Mouse (Mus musculus) liver, postnatal 0 days (tissue): ENCODE results near the gene Tldc1. TPM values are rescaled to one million over a fixed set of nuclear protein-coding genes. Genes with fewer than 3 reads are reported as not detected.

Experiments
- ATAC-seq: fragments of 200-750 bp; cut with Nextera tagmentation; 2 replicates; pipeline ENCODE4 v1.8.0; 2017; ENCODE audit warnings: mild to moderate bottlenecking, moderate library complexity
- DNase-seq: peaks from one replicate; pipeline ENCODE4 v3.0.0-alpha.2; 2016
- H3K27ac ChIP-seq: fragments of 300-500 bp; sonication (generic); 2 replicates; pipeline ENCODE4 v1.5.1; 2014; ENCODE audit warnings: antibody characterized with exemption, moderate library complexity, mild to moderate bottlenecking, low read depth
- H3K27me3 ChIP-seq: fragments of 300-500 bp; sonication (generic); 2 replicates; pipeline ENCODE4 v1.6.1; 2014; ENCODE audit warnings: low read length, control low read depth, mixed read lengths; ENCODE audit not compliant: insufficient read depth
- H3K36me3 ChIP-seq: fragments of 300-500 bp; sonication (generic); replicated peaks from 2 replicates; pipeline ENCODE4 v1.6.1; 2014; ENCODE audit warnings: mild to moderate bottlenecking, control low read depth, low read length, moderate library complexity, mixed read lengths; ENCODE audit not compliant: insufficient read depth
- H3K4me1 ChIP-seq: fragments of 300-500 bp; sonication (generic); 2 replicates; pipeline ENCODE4 v1.6.1; 2014; ENCODE audit warnings: antibody characterized with exemption, mild to moderate bottlenecking, control low read depth; ENCODE audit not compliant: insufficient read depth
- H3K4me2 ChIP-seq: fragments of 300-500 bp; sonication (generic); 2 replicates; pipeline ENCODE4 v1.6.1; 2014; ENCODE audit warnings: low read depth, mild to moderate bottlenecking, low read length, moderate library complexity, mixed read lengths
- H3K4me3 ChIP-seq: fragments of 300-500 bp; sonication (generic); 2 replicates; pipeline ENCODE4 v1.5.1; 2014; ENCODE audit warnings: low read depth, low read length
- H3K9ac ChIP-seq: fragments of 300-500 bp; sonication (generic); replicated peaks from 2 replicates; pipeline ENCODE4 v1.6.1; 2014; ENCODE audit warnings: mild to moderate bottlenecking, moderate library complexity
- H3K9me3 ChIP-seq: fragments of 300-500 bp; sonication (generic); 2 replicates; pipeline ENCODE4 v1.6.1; 2016; ENCODE audit warnings: mild to moderate bottlenecking, control low read depth, low read length, mixed read lengths
- CTCF ChIP-seq: sonication (generic); IDR thresholded peaks from 2 replicates; pipeline ENCODE4 v1.5.1; 2016; ENCODE audit warnings: antibody characterized with exemption, low read depth
- EP300 ChIP-seq: IDR thresholded peaks from 2 replicates; pipeline ENCODE4 v1.6.1; 2016; ENCODE audit warnings: antibody characterized with exemption, low read depth, mild to moderate bottlenecking
- WGBS: fragments of 180-500 bp; shearing (Covaris S2); extraction: QIAGEN DNeasy Blood & Tissue Kit; methylation state at CpG from one replicate; pipeline ENCODE4 v1.1.7; 2014; ENCODE audit not compliant: insufficient replicate concordance; 5-methylcytosine and 5-hydroxymethylcytosine counted together
- polyA plus RNA-seq: library from polyadenylated mRNA; unstranded; fragments of >200 nt; fragmentation: Nextera tagmentation; extraction: Ambion mirVana; gene quantifications from 2 replicates; pipeline ENCODE4 v1.2.1, GENCODE M21; 2015

Tldc1 gene
- 4.3 and 4.6 TPM in 2 replicates for polyA plus RNA-seq

DNA sequence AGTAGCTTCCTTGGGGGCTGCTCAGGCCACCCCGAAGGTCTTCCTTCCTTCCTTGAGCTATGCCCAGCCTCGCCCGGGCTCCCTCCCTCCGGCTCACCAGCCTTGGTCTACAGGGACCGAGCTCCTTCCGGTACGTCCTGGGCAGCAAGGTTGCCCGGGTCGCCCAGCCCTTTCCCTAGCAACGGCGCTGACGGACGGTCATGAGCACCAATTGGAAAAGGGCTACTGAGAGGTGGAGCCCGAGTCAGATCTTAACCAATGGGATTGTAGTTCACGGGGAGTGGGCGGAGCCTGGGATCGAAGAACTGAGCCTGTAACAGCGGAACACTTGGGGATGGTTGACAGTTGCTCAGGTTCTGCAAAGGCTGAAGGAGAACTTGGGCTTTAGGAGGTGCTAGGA is at the start of gene Tldc1:
Tldc1 (minus strand) TSS at position 154 of the 400 bp plus-strand sequence.
- H3K36me3 ChIP-seq: no peaks in the 10 kb centered on the region
- peak within 1 kb of the TSS; percentile 70 for H3K27ac ChIP-seq
- ATAC-seq: peak; percentile 97
- peak within 1 kb of the TSS; percentile 44 for H3K4me3 ChIP-seq
- peaks cover 14% of the 10 kb centered on the region for H3K4me1 ChIP-seq
- H3K27me3 ChIP-seq: no peaks in the 10 kb centered on the region
- TF ChIP-seq CTCF (no peak), EP300 (no peak)
- peak within 1 kb of the TSS; percentile 70 for H3K4me2 ChIP-seq
- H3K9me3 ChIP-seq: no peaks in the 10 kb centered on the region
- DNase-seq: peak; percentile 99
- peak within 1 kb of the TSS; percentile 44 for H3K9ac ChIP-seq
- under 1% methylated on average over 18 of the region's 18 CpGs for WGBS

DNA sequence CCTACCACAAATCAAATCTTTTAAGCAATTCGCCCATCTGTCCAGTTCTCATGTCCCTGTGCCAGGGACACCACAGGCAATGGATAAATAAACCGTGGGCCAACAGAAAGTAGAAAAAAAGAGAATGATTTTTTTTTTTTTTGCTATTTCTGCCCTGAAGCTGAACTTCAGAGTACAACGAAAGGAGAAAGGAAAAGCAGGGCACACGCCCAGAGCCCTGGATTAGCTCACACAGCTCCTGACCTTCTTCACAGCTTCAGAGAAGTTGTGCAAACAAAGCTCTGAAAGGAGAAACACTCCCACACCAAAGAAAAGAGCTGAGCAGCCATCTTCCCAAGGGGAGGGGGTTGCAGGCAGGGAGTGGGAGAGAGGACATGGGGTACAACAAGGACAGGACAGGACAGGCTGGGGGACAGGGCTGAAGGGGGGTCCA is 49.5 kb upstream of the Tldc1 start:
- Histone ChIP-seq H3K4me1 (peaks cover 63% of the 10 kb centered on the region), H3K36me3 (0 out of 2 replicates have a peak, but pooled peaks cover under 1% of the 10 kb centered on the region), H3K4me2 (peak overlapping the region; percentile 41; the same call in 1 of the 2 replicates), H3K9ac (no peak overlapping the region), H3K9me3 (no peaks in the 10 kb centered on the region), H3K4me3 (no peak overlapping the region; the same call in 1 of the 2 replicates), H3K27me3 (no peaks in the 10 kb centered on the region), H3K27ac (peak overlapping the region; percentile 56)
- no peak for ATAC-seq
- DNase-seq: no peak
- 42% methylated on average over 4 of the region's 4 CpGs for WGBS
- no peak for TF ChIP-seq EP300
- TF ChIP-seq CTCF: no peak

DNA sequence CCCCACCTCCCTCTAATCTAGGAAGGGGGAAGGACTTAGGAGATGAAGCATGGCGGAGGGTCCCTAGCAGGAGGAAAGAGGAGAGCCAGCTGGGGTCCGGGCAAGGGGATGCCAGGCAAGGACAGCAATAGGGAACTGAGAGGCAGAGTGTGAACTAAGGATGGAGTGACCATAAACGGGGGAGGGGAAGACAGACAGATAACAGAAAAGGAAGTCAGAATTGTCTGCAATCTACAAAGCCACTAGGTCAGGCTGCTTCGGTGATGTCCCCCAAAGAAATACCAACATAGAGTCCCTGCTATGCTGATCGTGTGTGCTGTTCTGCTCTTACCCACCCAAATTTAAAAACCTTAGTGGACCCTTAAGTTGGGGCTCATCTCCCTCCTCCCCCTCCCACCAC is 48.8 kb upstream of the Tldc1 start:
- DNase-seq: no peak
- Histone ChIP-seq H3K4me1 (peaks cover 55% of the 10 kb centered on the region), H3K27ac (peak overlapping the region; percentile 56), H3K4me3 (no peak overlapping the region), H3K36me3 (peaks cover 6% of the 10 kb centered on the region; the same call in 1 of the 2 replicates), H3K27me3 (no peaks in the 10 kb centered on the region), H3K9me3 (no peaks in the 10 kb centered on the region), H3K4me2 (peak overlapping the region; percentile 41), H3K9ac (no peak overlapping the region)
- WGBS: 31% methylated on average over 5 of the region's 5 CpGs
- no peak for TF ChIP-seq CTCF
- TF ChIP-seq EP300: no peak
- no peak for ATAC-seq

DNA sequence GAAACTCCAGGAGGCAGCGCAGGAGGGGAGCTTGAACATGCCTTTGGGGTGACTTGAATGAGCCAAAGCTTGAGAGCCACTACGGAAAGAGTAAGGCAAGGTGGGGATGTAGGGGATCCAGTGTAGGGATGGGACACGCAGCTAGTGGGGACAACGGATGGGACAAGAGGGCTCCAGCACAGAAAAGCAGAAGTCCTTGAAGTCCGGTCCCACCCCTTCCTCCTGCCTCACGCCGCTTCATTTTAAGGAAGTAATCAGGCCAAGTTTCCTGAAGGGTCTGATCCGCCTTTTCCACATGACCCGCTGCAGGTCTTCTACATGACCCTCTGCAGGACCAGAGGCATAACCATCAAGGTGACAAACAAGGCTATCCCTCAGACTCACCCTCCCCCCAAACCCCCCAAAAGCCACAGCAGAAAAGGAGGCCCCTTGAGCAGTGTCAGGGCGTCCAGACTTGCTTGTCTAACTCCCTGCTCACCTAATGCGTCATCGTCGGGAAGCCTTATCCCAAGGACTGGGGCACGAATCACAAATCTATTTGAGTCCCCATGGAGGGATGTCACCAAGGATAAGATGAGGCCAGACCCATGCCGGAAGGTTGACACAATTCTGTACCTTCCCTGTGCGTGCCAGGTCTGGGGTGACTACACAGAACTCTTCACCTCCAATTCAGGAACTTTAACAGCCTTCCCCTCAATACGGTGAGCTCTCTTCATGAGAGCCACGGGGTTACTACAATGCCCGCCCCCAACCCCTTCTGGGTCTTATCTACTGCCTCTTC is 47.9 kb upstream of the Tldc1 start:
- Histone ChIP-seq H3K36me3 (peaks cover 11% of the 10 kb centered on the region; the same call in 1 of the 2 replicates), H3K4me3 (no peak overlapping the region), H3K27me3 (no peaks in the 10 kb centered on the region), H3K4me1 (peaks cover 47% of the 10 kb centered on the region), H3K4me2 (peak overlapping the region; percentile 41), H3K27ac (peak overlapping the region; percentile 56), H3K9me3 (no peaks in the 10 kb centered on the region), H3K9ac (no peak overlapping the region)
- TF ChIP-seq EP300 (no peak), CTCF (no peak)
- WGBS: 32% methylated on average over 19 of the region's 19 CpGs
- ATAC-seq: peak; percentile 37
- DNase-seq: peak; percentile 48

DNA sequence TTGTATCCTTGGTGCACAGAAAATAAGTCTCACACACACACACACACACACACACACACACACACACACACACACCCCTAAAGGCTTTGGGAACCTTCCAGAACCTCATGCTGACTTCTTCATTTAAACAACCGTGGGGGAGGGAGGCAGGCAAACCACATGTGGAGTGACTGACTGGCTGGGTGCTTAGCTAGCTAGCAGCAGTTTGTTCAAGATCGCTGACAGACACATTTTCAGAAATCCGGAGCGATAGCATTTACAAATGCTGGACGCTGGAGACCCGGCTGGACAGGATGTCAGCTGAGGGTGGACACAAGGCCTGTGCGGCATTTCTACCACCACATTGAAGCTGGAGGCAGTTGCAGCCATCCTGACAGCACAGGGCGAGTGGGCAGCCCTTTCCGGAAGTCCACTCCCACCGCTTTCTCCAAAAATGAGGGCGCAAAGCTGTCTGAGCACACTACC is 46.6 kb upstream of the Tldc1 start:
- Histone ChIP-seq H3K4me1 (peaks cover 36% of the 10 kb centered on the region), H3K9ac (no peak overlapping the region), H3K27me3 (no peaks in the 10 kb centered on the region), H3K9me3 (no peaks in the 10 kb centered on the region), H3K4me2 (peak overlapping the region; percentile 41; the same call in 1 of the 2 replicates), H3K36me3 (peaks cover 13% of the 10 kb centered on the region; the same call in 1 of the 2 replicates), H3K27ac (peak overlapping the region; percentile 56), H3K4me3 (no peak overlapping the region)
- TF ChIP-seq EP300: no peak
- TF ChIP-seq CTCF: no peak
- peak; percentile 33 for DNase-seq
- ATAC-seq: peak; percentile 51
- 61% methylated on average over 11 of the region's 11 CpGs for WGBS

DNA sequence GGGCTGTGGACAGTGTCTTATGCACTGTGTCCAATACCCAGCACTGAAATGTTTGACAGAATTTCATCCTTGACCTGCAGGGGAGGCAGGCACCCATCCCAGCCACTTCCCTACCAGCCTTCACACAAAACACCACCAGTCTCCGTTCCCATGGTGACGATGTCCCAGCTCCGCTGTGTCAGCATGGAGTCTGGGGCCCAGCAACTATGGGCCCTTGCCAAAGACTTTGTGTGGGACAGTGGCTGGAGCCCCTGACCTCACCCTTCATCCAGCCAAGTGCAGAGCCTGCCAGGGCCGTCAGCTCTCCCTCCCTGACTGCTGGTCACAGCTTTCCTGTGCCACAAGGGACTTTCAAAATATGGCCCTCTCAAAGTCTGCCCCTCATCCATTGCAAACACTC is 45.9 kb upstream of the Tldc1 start:
- H3K9me3 ChIP-seq: no peaks in the 10 kb centered on the region
- no peak for DNase-seq
- no peak overlapping the region for H3K4me3 ChIP-seq
- no peak for ATAC-seq
- peaks cover 13% of the 10 kb centered on the region for H3K36me3 ChIP-seq
- no peak overlapping the region for H3K9ac ChIP-seq
- WGBS: 65% methylated on average over 4 of the region's 4 CpGs
- TF ChIP-seq CTCF: 0 out of 2 replicates have a peak, but pooled peaks have one; percentile 1
- TF ChIP-seq EP300: no peak
- no peaks in the 10 kb centered on the region for H3K27me3 ChIP-seq
- no peak overlapping the region for H3K4me2 ChIP-seq
- H3K27ac ChIP-seq: 0 out of 2 replicates have a peak overlapping the region, but pooled peaks have one; percentile 4
- H3K4me1 ChIP-seq: peaks cover 31% of the 10 kb centered on the region
